ENCODE assay signal across 16 mouse cellular contexts in the genomic region with DNA sequence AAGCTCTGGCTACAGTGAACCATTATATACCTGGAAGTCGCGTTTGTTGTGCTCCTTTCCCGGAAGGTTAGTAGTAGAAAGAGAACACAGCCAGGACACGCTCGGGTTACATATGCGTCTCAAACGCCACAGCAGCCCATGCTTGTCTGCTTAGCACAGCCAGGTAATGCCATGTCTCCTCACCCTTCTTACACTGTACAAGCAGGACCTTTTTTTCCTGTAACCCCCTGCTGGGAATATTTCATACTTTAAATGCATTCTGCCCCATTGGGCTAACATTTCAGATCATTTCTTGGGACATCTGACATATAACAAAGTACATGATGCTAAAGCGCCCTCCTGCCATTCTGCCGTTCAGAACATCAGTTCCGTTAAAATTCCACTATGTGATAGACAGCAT.
"Had no signal": no experiment of that assay in that cellular context is flagged by ENCODE, and none has a peak within 500 bp of the region (broad histone marks: within the 10 kb centered on the region; RNA-seq: fewer than 3 reads in every experiment).

No protein-coding gene starts in this region.

- H3K4me1 ChIP-seq: stomach, embryonic 15.5 days had no signal

- H3K4me2 ChIP-seq: neural tube, embryonic 12.5 days; neural tube, embryonic 13.5 days; stomach, embryonic 15.5 days had no signal

- H3K9ac ChIP-seq: neural tube, embryonic 12.5 days; neural tube, embryonic 13.5 days; stomach, embryonic 15.5 days had no signal

- DNase-seq: retina, postnatal 1 day; right cerebral cortex, adult 18-20 months; right cerebral cortex, postnatal 14 days; right cerebral cortex, postnatal 25 days; right cerebral cortex, postnatal 4 days; spleen, adult 18-20 months; thymus, adult 18-20 months; thymus, adult 2 months; thymus, postnatal 14 days; thymus, postnatal 25 days; thymus, postnatal 36 days; thymus, postnatal 4 days had no signal

- H3K4me3 ChIP-seq: neural tube, embryonic 12.5 days; neural tube, embryonic 13.5 days; stomach, embryonic 15.5 days had no signal

- H3K27ac ChIP-seq: neural tube, embryonic 12.5 days; neural tube, embryonic 13.5 days; stomach, embryonic 15.5 days; stomach, postnatal 0 days had no signal

- H3K9me3 ChIP-seq: neural tube, embryonic 12.5 days; neural tube, embryonic 13.5 days; stomach, embryonic 15.5 days had no signal

- H3K27me3 ChIP-seq: neural tube, embryonic 12.5 days; stomach, embryonic 15.5 days had no signal

- H3K36me3 ChIP-seq: neural tube, embryonic 12.5 days; neural tube, embryonic 13.5 days; stomach, embryonic 15.5 days had no signal
